Mouse (Mus musculus): ENCODE results near the gene E130308A19Rik.

E130308A19Rik gene

DNA sequence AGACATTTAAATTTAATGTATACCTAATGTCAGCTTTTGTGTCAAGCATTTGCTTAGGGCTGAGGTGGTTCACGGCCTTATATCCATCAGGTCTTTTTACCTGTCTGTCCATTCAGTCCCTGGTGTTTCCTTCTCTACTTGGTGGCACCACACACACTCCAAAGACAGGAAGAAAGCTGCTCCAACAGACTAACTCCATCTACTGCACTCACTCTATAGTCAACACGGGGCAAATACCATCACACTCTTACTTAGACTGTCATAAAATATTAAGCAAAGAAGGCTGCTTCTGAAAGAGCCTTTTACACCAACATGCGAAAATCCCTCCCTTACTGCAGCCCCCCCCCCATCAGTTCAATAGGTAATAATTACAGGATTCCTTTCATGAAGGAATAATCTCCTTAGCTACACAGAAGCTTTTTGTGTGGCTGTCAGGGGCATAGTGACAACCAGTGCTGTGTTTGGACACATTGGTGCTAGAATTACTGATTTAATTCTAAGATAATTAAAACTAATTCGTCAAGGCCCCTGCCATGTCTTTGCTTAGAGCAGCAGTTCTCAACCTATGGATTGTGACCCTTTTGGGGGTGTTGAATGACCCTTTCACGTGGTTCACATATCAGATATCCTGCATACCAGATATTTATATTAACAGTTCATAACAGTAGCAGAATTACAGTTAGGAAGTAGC, 101.3 kb downstream of the E130308A19Rik start:
- DNase-seq (ENCODE audit: low read depth, low spot score): no peak

DNA sequence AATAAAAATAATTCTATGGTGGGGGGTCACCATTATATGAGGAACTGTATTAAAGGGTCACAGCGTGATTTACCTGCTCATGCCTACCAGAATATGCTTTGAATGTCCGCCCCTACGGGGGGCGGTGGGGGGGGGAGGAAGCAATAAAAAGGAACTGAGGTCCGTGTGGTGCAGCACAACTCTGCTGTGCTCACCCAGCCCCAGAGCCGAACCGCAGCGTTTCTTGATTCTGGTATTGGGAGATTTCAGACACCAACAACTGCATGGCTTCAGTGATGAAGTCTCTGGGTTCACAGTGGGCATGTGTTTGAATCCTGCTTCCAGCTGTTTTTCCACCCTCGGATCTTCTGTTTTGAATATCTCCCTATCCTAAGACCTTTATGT, 101.9 kb downstream of the E130308A19Rik start:
- DNase-seq (ENCODE audit: low read depth, low spot score): no peak

DNA sequence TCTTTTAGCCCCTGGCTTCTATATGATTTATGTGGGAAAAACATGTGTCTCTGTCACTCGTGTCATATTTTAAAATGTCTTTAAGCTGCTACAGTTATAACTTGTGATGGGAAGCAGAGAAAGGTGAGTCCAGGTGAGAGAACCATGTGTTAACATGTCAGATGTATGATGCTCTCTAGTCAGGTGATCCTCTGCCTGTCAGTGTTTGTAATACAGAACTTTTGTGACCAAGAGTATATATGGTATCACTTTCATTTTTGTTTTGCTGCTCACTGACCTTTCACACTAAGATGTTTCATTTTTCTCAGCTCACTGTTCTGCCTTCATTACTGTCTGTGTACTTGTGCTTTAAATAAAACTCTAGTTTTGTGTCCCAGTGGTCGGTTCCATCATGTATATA, 102.8 kb downstream of the E130308A19Rik start:
- no peak for DNase-seq (ENCODE audit: low read depth, low spot score)

DNA sequence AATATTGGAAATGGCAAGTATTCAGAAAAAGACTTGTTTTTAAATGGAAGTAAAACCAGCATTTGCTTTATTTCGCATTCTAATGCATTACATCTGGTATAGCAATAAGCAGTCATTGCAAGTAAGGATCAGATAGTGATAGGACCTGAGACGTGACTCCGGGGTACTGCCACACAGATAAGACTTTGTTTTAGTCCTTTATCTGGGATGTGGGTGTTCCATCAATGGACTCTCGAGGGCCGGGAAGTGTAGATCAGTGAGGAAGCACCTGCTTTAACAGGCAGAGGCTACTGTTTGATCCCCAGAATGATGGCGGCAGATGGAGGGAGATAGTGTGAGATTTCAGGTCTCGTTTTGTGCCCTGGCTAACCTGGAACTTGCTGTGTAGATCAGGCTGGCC, 105.5 kb downstream of the E130308A19Rik start:
- no peak for DNase-seq (ENCODE audit: low read depth, low spot score)

DNA sequence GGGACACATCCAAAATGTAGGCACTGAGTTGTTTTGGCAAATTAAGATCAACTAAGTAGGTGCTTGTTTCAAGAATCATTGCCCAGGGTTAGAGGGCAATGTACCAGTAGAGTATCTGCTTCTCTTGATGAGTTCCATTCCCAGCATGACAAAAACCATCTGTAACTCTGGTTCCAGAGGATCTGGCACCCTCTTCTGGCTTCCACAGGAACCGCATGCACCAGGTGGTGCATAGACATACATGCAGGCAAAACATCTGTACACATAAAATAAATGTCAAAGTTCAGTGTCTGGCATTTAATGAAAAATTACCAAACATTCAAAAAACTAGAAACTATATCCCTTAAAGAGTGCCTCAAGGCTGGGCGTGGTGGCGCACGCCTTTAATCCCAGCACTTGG, 113.3 kb downstream of the E130308A19Rik start:
- no peak for DNase-seq (ENCODE audit: low read depth, low spot score)

DNA sequence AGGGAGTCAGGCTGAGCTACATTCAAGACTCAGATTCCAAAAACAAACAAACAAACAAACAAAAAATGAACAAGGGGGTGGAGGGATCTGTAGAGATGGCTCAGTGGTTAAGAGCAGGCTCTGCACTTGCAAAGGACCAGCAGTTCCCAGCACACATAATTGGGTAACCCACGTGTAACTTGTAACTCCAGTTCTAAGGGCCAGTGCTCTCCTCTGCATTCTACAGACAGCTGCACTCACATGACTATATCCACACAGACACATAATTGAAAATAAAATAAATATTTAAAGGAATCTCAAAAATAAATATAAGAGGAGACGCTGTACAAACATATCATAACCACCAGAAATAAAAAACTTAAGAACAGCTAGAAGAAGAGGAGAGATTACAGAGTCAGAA, 113.9 kb downstream of the E130308A19Rik start:
- DNase-seq (ENCODE audit: low read depth, low spot score): no peak

DNA sequence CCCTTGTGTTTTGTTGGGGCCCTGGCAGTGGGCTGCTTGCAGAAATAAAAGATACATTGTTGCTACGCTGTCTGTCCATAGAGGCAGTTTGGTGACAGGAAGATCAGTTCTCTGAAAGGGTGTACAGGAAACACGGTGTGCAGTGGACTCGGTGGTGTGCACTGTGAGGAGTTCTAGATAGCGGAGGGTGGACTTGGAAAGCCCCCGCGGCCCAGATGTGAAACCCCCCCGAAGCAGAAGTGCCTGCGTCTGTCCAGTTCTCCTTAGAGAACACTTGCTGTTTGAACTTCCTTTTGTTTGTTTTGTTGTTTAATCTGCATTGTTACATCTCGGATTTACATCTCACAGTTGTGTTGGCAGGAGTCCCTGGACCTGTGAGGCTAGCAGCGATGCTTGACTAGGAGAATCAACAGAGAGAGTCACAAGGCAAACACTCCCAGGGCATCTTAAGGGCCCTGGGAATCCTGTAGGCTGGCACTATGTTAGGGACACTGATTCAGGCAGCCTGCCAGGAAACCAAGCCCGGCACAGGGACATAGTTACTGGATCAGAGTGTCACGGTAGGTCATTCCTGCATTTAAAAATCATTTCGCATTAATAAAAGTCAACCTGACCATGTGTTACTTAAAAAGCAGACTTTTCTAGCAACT, 127.6 kb downstream of the E130308A19Rik start:
- DNase-seq (ENCODE audit: low read depth, low spot score): no peak

DNA sequence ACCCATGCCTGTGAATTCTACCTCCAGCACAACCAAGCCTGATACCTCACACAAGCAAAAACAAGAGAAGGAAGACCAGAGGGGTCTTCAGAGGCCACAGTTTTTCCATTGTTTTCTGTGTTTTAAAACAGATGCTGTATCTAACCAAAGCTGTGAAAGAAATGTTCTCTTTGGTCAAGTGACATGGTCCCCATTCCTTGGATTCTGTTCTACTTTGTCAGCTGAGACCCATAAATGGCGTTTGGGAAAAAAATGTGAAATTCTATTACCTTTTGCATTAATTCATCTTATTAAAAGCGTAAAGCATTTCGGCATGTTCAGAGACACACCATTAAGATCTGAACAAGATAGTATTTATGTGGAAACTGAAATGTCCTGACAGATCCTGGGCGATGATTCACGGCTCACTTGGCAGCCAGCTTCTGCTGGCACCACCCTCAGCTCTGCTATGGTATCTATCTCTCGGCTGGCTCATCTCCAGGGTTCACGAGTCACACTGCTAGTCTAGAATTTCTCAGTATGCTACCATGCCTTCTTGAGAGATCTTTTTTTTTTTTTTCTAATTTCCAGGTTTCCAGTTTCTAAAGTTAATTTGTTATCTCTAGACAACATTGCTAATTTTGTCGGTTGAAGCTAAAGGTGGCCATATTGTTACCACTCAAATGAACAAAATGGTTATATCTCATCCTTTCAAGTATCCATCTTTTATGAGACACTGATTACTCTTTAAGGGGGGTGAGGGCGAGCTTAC, 130.5 kb downstream of the E130308A19Rik start:
- no peak for DNase-seq (ENCODE audit: low read depth, low spot score)

DNA sequence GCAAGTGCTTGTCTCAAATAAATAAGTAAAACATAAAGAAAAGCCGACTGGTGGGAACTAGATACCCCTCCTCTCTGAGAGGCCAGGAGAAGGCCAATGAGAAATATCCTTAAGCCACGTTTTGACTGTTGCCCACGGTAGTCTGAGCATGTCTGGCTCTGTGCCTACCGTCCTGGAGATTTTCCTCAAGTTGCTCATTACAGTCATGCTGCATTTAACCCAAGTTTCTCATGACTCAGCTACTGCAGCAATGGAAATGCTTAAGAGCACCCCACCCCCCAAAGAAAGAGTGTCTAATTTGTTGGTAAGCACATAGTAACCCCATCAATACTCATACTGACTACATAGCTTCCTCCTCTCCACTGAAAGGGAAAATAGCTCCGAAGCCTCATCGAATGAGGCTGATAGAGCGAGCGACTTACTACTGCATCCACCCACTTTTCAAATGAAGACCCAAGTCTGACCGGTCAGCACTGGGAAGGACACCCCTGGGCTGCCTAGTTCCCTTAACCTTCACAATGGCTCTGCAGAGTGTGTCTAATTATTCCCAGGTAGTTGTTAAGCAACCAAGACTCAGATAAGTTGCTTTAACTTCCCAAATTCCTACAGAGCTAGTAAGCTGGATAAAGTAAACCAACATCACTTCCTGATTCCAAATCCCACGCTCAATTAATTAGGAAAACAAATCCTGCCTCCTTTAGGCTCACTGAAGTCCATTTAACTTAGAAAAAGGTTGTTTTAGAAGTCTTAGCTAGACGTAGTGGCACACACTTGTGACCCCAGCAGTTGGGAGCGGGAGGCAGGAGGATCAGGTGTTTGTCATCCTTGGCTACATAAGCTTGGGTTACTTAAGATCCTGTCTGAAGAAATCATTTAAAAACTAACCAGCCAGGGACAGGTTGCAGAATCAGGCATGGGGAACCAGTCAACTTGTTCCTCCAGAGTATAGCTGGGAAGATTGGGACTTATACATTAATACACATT, 131.7 kb downstream of the E130308A19Rik start:
- DNase-seq (ENCODE audit: low read depth, low spot score): no peak

DNA sequence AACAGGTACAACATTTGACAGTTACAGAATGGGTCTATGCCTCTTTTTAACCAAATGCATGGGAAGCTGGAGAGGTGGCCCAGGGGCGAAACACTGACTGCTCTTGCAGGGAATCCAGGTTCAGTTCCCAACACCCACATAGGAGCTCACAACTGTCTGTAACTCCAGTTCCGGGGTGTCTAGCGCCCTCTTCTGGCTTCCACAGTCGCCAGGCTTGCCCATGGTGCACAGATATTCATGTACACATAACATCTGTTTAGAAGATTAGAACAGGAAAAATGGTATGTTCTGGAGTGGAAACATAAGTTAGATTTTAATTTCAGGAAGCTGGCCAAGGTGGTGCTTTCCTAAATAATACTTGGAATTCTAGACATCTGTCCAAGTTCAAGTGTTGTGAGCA, 134.0 kb downstream of the E130308A19Rik start:
- DNase-seq (ENCODE audit: low read depth, low spot score): no peak

DNA sequence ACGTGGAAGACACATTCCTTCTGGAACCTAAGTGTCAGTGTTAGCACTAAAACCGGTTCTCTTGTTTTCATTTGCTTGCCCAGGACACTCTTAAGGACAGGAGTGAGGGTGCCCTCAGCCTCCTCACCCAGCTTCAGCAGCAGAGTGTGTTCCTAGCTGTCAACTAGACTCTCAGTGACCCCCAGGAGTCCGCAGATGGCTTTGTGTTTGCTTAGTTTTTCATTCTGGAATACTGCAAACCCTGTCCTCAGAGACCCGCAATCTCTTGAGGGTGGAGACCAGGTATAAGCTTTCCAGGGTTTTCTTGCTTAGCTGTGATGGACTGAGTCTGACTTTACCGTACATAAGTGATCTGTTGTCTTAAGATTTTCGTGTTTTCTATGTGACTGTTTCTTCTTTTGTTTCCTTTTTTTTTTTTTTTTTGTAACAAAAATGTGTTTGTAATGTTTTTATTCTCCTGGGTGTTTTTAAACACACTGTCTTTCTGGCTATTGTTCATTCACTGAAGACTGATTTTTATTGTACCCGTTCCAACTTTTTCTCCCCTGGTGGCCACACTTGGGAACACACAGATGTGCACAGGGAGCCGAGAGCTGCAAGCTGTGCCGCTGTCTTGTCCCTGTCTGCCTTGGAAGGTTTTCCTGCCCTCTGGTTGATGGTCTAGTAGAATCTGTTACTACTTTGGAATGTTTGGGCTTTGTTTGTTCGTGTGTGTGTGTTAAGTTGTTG, 134.8 kb downstream of the E130308A19Rik start:
- peak; percentile 54 for DNase-seq (ENCODE audit: low read depth, low spot score)

DNA sequence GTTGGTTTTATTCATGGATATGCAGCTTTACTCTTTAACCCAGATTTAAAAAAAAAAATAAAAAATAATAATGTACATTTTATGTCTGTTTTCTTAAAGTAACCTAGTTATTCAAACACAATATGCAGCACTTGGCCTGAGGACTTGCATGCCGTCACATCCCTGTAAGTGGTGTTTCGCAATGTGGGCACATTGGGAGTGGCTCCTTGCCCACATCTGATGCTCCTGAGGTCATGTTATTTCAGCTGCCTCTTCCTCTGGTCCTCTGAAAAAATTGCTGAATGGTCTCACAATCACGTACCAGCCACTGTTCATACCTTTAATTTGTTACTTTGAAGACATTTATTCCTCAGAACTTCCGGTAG, 135.3 kb downstream of the E130308A19Rik start:
- no peak for DNase-seq (ENCODE audit: low read depth, low spot score)

DNA sequence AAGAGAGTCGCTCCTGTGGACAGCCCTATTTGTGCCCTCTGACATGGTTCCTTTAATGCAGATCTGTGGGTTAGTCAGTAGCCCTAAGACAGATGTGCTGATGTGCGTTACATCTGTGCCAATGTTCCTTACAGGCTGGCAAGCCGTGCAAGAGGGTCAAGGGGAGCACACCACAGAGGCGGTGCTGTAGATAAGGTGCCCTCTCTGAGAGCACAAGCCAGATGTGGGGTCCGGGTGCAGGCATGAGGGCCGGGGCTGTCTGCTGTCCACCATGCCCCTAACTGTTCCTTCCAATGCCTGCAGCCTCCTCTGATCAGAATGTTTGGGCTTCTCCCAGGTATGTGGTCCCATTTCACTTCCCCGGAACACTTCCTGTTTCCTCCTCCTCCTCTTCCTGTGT, 138.9 kb downstream of the E130308A19Rik start:
- DNase-seq (ENCODE audit: low read depth, low spot score): no peak

DNA sequence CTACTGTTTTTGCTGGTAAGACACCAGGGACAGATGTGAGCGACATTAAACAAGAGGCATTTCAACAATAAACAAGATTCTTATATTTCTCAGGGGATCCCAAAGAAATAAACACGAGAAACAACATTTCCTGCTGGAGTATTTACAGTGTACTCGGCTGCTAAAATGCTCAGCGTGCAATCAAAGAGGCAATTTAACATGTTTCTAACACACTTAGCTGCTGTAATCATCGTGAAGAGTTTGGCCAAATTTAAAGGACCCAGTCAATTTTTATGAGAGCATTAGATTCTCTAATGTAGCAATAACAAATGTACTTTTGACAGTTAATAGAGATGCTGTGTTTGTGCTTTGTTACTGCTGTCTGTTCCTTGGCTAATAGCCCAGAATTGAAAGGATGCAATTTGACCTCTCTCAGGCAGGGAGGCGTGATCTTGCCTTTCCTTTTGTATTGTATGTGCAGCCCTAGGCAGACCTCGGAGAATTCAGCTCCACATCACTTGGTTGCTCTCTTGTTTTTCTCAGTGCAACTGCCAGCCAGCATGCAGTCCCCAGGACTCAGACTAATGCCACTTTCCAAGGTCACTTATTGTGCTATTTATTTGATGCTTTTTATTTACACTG, 139.5 kb downstream of the E130308A19Rik start:
- peak; percentile 45 for DNase-seq (ENCODE audit: low read depth, low spot score)

DNA sequence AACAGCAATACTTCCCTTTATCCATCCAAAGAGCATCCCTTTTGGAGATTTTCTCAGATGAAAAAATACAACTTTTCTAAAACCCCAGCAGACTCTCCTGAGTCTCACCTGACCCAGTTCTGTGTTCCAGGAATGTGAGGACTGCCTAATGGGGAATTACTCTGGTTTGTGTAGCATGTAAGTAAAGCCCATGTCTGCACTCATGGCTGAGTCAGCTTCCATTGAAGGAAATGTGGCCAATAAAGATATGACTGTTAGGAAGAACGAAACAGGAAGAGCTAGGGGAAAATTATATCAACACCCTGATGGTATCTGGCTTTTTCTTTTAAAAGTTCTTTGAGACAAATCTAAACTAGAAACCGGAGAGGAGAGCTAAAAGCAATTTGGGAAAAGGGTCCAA, 141.7 kb downstream of the E130308A19Rik start:
- DNase-seq (ENCODE audit: low read depth, low spot score): no peak

DNA sequence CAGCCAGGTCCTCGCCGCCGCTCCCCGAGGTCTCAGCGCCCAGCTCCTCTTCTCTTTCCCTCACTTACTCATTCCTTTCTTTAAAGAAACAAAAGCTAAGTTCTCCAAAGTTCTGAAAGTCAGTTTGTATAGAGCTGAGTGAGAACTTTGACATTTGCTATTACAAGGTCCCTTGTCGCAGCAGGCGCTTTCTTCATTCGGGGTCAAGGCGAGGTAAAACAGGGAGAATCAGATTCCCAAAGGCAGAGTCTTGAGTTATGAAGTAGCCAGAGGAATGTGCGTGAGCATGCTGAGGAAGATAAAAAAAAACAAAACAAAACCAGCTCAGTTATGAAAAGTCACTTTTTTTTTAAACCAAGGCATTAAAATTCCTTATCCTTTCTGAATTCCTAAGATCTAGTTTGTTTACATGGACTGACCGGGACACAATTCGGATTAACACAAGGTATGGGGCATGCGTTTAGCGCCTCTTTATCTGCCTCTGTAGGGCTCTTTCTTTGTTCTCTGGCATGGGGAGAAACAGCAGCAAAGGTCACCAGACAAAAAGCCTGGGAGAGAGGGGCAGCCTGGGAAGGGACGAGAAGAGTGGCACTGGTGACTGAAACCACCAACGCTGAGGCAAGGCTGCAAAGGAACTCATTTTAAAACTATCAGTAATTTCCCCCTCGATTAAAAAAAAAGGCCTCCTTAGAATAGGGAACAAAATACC, 146.3 kb downstream of the E130308A19Rik start:
- DNase-seq (ENCODE audit: low read depth, low spot score): no peak

DNA sequence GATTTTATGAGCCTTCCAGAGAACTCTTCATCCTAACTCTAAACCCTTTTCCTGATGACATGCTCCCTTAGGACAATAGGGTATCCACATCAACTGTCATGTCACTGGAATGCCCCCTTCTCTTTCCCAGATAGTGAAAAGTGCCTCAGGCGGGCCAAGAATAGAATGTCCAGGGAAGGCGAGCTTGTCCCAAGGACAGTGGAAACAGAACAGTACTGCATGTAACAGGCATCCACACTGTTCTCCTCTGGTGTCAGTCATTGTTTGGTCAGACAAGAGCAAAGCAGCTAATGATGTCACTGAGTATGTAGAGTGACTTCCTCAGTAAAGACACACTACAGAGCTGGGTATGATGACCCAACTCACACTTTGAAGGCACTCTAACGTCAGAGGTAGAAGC, 151.8 kb downstream of the E130308A19Rik start:
- DNase-seq (ENCODE audit: low read depth, low spot score): no peak

DNA sequence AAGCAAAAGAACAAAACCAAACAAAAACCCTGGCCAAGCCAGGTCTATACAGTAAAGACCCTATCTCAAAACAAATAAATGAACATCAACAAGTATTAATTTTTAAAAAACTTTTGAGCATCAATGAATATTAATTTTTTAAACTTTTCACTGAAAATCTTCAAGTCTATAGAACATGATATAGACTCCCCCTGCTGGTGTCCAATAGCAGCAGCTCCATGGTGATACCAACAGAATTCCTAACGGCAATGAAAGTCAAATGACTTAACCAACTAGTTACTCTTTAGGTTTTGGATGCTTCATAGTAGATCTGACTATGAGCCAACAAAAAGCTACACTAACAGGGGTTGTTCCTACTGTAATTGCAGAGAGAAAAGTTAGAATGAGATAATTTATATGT, 154.6 kb downstream of the E130308A19Rik start:
- DNase-seq (ENCODE audit: low read depth, low spot score): no peak

DNA sequence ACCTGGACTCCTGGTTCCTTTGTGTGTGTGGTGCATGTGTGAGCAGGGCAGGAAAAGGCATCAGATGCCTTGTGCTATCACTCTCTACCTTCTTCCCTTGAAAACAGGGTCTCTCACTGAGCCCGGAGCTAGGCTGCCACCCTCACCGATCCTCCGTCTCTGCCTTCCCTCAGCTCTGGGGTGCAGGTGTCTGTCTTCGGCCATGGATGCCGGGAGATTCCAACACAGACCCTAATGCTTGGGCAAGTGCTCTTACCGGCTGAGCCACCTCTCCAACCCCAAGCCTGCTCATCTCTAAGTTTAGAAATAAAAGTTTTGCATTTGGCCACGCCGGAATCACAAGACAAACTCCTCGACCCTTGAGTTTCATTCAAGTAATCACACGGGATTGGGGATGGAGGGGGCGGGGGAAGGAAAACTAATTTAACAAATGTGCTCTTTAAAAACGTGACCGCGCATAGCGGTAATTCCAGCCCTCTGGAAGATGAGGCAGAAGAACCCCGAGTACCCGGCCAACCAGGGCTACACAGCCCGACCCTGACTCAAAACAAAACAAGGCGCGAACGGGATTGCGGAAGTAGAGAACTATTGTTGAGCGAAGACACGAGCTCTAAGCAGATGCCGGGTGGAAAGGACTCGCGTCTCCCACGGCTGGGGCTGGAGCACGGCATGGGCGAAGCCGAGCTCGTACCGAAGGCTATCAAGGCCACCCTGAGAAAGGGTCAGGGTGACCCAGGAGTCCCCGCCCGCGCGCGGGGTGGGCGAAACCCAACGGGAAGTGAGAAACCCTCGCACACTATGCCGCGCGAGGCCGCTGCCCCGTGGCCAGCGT, 157.1 kb downstream of the E130308A19Rik start:
- peak; percentile 60 for DNase-seq (ENCODE audit: low read depth, low spot score)

All from mesoderm, embryonic 11.5 days (tissue).